Mouse (Mus musculus): Measurements from ENCODE around the gene Dph1. TPM values are rescaled to one million over a fixed set of nuclear protein-coding genes. Genes with fewer than 3 reads are reported as not detected.
A peak's percentile ranks its signal among the peaks of the same experiment; 100 is the strongest.

Gene Dph1
- polyA plus RNA-seq, 1 experiment from 2014 or later: 20.7 TPM

GRCm38 (mm10) chr11:75197956-75198355 is 6.9 kb upstream of the Dph1 start:
- peaks cover 43% of the 10 kb centered on the region for H3K27me3 ChIP-seq (ENCODE audit: control insufficient read depth, insufficient read depth, low read length)
- WGBS: 47% methylated on average over 7 of the region's 7 CpGs
- no peak for ATAC-seq (ENCODE audit: insufficient read depth, low FRiP score)

DNA sequence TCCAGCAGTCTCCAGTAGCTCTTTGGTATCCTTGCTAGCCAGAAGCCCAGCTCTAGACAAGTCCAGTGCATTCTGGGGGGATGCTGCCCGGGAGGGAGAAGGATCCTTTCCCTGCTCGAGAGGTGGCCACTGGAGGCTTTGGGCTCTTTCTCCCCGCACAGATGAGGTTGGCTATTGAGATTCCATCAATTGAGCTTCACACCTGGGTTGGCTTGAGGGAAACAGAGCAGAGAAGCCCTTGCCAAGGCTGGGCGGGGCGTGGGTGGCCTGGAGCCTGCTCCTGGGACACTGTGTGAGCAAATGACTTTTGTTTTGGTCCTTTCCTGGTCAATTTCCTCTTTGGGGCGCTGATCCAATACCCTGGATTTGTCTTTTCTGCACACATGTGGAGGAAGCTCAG is 5.1 kb upstream of the Dph1 start:
- Histone ChIP-seq H3K9me3 (replicated peaks; ENCODE audit: control insufficient read depth, low read length) (no peaks in the 10 kb centered on the region), H3K36me3 (ENCODE audit: control insufficient read depth, insufficient read depth, low read length) (no peaks in the 10 kb centered on the region), H3K9ac (ENCODE audit: low read length) (no peak overlapping the region), H3K4me2 (ENCODE audit: low read depth, low read length) (no peak overlapping the region), H3K27ac (ENCODE audit: low read length) (no peak overlapping the region), H3K4me1 (ENCODE audit: control insufficient read depth, insufficient read depth, low read length) (peaks cover 15% of the 10 kb centered on the region), H3K27me3 (ENCODE audit: control insufficient read depth, insufficient read depth, low read length) (peaks cover 43% of the 10 kb centered on the region), H3K4me3 (replicated peaks; ENCODE audit: low read length) (no peak overlapping the region)
- ATAC-seq (ENCODE audit: insufficient read depth, low FRiP score): no peak
- 74% methylated on average over 6 of the region's 6 CpGs for WGBS

More at GRCm38 (mm10) chr11:75197956-75198355, 6.9 kb upstream of the Dph1 start:
- no peak overlapping the region for H3K4me2 ChIP-seq (ENCODE audit: low read depth, low read length)
- no peak overlapping the region for H3K27ac ChIP-seq (ENCODE audit: low read length)
- H3K4me1 ChIP-seq (ENCODE audit: control insufficient read depth, insufficient read depth, low read length): peaks cover 17% of the 10 kb centered on the region
- H3K9ac ChIP-seq (ENCODE audit: low read length): no peak overlapping the region
- no peaks in the 10 kb centered on the region for H3K36me3 ChIP-seq (ENCODE audit: control insufficient read depth, insufficient read depth, low read length)
- no peak overlapping the region for H3K4me3 ChIP-seq (replicated peaks; ENCODE audit: low read length)
- no peaks in the 10 kb centered on the region for H3K9me3 ChIP-seq (replicated peaks; ENCODE audit: control insufficient read depth, low read length)

- H3K9me3 ChIP-seq (replicated peaks; ENCODE audit: control insufficient read depth, low read length): no peaks in the 10 kb centered on the region
- peak overlapping the region; percentile 55 for H3K4me3 ChIP-seq (replicated peaks; ENCODE audit: low read length)
- H3K27me3 ChIP-seq (ENCODE audit: control insufficient read depth, insufficient read depth, low read length): peaks cover 43% of the 10 kb centered on the region
- WGBS: under 1% methylated on average over 39 of the region's 39 CpGs
- H3K27ac ChIP-seq (ENCODE audit: low read length): no peak overlapping the region
- peak overlapping the region; percentile 90 for H3K4me2 ChIP-seq (ENCODE audit: low read depth, low read length)
- no peak for ATAC-seq (ENCODE audit: insufficient read depth, low FRiP score)
- H3K36me3 ChIP-seq (ENCODE audit: control insufficient read depth, insufficient read depth, low read length): no peaks in the 10 kb centered on the region
- no peak overlapping the region for H3K9ac ChIP-seq (ENCODE audit: low read length)
- H3K4me1 ChIP-seq (ENCODE audit: control insufficient read depth, insufficient read depth, low read length): peaks cover 15% of the 10 kb centered on the region
These were observed 3.9 kb upstream of the Dph1 start for GRCm38 (mm10) chr11:75194850-75195461.

DNA sequence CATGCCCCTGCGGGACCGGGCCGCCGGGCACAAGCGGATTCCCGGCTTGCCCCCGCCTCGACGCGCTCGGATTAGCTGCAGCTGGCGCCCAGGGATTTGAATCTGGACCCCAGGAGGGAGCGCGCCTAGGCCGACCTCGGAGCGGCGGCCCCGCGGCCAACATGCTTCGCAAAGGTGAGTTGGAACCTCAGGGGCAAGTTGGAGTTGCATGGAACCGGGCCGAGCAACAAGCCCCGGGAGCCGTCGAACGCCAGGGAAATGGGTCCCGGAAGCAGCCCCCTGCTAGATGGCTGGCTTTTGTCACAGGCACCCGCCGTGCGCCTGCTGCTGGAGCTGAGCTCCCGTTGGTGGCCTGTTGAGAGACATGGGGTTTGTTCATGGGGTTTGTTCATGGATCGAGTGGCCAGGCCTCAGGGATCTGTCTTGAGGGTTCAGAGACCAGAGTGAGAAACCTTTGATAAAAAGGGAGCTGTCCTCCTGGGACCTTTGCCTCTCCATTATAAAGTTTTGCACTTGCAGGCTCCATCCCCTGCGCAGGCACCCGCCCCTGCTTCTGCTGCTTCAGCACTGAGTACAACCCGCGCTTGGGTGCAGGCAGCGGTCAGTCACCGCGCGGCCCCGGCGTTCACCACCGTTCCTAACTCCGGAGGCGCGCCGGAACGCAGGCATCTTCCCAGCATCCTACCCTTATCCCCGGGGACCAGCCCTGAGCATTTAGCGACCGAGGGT is 3.2 kb upstream of the Dph1 start:
- H3K4me3 ChIP-seq (replicated peaks; ENCODE audit: low read length): peak overlapping the region; percentile 55
- ATAC-seq (ENCODE audit: insufficient read depth, low FRiP score): no peak

DNA sequence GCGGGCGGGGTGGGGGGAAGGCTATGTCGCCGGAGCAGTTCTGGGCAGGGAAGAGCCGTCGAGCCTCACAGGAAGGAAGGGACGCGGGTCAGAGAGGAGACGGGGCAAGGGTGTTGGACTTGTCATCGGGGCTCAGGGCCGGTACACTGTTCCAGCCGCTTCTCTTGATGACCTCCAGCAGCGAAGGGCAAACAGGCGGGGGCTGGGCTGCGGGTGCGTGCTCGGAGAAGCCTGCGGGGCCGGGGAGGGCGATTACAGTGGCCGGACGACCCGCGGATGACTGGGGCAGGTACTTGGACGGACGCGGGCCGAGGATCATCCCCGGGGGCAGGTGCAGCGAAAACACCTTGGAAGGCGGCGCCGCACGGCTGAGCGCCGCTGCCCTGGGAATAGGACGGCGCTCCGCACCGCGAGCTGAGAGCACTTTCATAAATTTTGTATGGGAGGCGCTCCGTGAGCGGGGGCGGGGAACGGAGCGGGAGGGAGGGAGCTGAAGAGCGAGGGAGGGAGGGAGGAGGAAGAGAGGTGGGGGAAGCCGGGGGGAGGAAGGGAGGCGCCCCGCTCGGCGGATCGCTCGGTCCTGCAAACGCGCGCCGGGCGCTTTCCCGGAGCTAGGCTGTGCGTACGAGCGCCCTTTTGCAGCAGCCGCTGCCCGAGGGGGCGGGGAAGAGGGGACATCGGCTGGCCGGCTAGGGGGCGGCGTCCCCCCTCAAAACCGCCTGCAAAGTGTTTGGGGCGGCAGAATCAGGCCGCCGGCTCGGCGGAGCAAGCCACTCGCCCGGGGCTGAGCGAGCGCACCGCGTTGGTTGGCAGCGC is 2.4 kb upstream of the Dph1 start, which contains the start of gene Rtn4rl1:
Gene Rtn4rl1 (plus strand): TSS at position 528 of the 816 bp plus-strand sequence.
- ATAC-seq (ENCODE audit: insufficient read depth, low FRiP score): 0 out of 2 replicates have a peak, but pooled peaks have one; percentile 16
- Histone ChIP-seq H3K9ac (ENCODE audit: low read length) (peak within 1 kb of the TSS; percentile 66), H3K4me3 (replicated peaks; ENCODE audit: low read length) (peak within 1 kb of the TSS; percentile 55), H3K4me1 (ENCODE audit: control insufficient read depth, insufficient read depth, low read length) (peaks cover 19% of the 10 kb centered on the region), H3K4me2 (ENCODE audit: low read depth, low read length) (peak within 1 kb of the TSS; percentile 90), H3K27ac (ENCODE audit: low read length) (no peak within 1 kb of the TSS), H3K9me3 (replicated peaks; ENCODE audit: control insufficient read depth, low read length) (no peaks in the 10 kb centered on the region), H3K36me3 (ENCODE audit: control insufficient read depth, insufficient read depth, low read length) (no peaks in the 10 kb centered on the region), H3K27me3 (ENCODE audit: control insufficient read depth, insufficient read depth, low read length) (peaks cover 40% of the 10 kb centered on the region)
- WGBS: under 1% methylated on average over 80 of the region's 84 CpGs

More for the DNA sequence above, 3.2 kb upstream of the Dph1 start:
- Histone ChIP-seq H3K27ac (ENCODE audit: low read length) (no peak overlapping the region), H3K4me2 (ENCODE audit: low read depth, low read length) (peak overlapping the region; percentile 90), H3K9ac (ENCODE audit: low read length) (peak overlapping the region; percentile 66), H3K4me1 (ENCODE audit: control insufficient read depth, insufficient read depth, low read length) (peaks cover 18% of the 10 kb centered on the region), H3K27me3 (ENCODE audit: control insufficient read depth, insufficient read depth, low read length) (peaks cover 41% of the 10 kb centered on the region), H3K36me3 (ENCODE audit: control insufficient read depth, insufficient read depth, low read length) (no peaks in the 10 kb centered on the region), H3K9me3 (replicated peaks; ENCODE audit: control insufficient read depth, low read length) (no peaks in the 10 kb centered on the region)
- WGBS: under 1% methylated on average over 52 of the region's 52 CpGs

DNA sequence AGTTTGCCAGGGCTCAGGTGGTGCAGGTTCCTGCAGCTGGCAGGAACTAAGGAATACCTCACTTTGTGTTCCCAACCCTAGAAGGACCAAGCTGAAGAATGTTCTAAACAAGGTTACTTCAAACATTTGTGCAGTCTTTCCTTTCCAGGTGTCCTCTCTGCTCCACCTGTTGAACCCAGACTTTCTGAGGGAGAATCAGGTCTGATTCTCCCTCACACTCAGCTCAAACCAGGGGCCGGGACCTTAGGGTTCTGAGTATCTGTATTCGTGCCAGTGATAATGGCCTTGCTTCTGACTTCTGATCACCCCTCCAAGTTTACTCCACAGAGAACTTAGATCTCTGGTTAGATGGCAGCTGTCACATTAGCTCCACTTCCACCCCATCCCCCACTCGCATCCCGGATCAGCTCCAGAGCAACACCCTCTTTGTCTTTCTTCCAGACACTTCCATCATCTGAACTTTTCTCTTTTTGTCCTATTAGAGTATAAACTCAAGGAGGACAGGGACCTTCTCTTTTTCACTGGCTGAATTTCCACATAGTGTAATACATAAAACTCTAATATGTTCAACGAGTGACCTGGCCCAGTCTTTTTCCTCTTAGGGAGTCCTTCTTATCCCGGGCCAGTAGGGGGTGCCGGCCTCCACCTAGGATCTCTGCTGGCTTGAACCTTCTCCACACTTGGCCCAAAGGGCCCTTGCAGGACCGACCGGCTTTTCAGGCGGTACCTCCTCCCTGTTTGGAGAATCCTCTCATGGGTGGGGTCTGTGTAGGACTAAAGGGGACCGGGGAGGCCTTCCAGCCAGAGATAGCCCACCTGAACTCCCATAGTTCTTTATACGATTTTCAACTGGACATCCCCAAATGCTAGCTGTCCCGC is 1.5 kb upstream of the Dph1 start:
- no peak overlapping the region for H3K27ac ChIP-seq (ENCODE audit: low read length)
- peaks cover 19% of the 10 kb centered on the region for H3K4me1 ChIP-seq (ENCODE audit: control insufficient read depth, insufficient read depth, low read length)
- peak; percentile 49 for ATAC-seq (ENCODE audit: insufficient read depth, low FRiP score)
- peaks cover 40% of the 10 kb centered on the region for H3K27me3 ChIP-seq (ENCODE audit: control insufficient read depth, insufficient read depth, low read length)
- 23% methylated on average over 13 of the region's 13 CpGs for WGBS
- peak overlapping the region; percentile 90 for H3K4me2 ChIP-seq (ENCODE audit: low read depth, low read length)
- peak overlapping the region; percentile 55 for H3K4me3 ChIP-seq (replicated peaks; ENCODE audit: low read length)
- no peaks in the 10 kb centered on the region for H3K9me3 ChIP-seq (replicated peaks; ENCODE audit: control insufficient read depth, low read length)
- H3K36me3 ChIP-seq (ENCODE audit: control insufficient read depth, insufficient read depth, low read length): no peaks in the 10 kb centered on the region
- H3K9ac ChIP-seq (ENCODE audit: low read length): peak overlapping the region; percentile 66; the same call in 1 of the 2 replicates

DNA sequence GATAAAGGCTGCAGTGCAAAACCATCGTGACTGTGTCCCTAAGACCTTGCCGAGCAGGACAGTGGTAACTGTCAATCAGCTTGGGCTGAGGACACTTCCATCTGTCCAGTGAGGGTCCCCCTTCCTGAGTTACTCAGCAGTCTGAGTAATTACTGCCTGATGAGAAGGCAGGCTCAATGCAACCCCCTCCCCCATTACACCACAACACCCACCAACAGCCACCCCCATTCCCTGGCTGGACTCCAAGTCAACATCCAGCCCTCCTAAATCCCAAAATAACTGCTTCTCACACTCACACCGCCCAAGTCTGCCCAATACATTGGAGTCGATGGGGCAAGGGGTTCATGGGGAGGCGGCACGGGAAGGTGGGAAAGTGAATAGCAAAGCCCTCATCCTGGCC is 800 bp upstream of the Dph1 start:
- H3K36me3 ChIP-seq (ENCODE audit: control insufficient read depth, insufficient read depth, low read length): no peaks in the 10 kb centered on the region
- WGBS: 63% methylated on average over 6 of the region's 6 CpGs
- H3K27me3 ChIP-seq (ENCODE audit: control insufficient read depth, insufficient read depth, low read length): peaks cover 36% of the 10 kb centered on the region
- H3K9me3 ChIP-seq (replicated peaks; ENCODE audit: control insufficient read depth, low read length): no peaks in the 10 kb centered on the region
- H3K4me3 ChIP-seq (replicated peaks; ENCODE audit: low read length): no peak overlapping the region
- no peak overlapping the region for H3K27ac ChIP-seq (ENCODE audit: low read length)
- no peak overlapping the region for H3K4me2 ChIP-seq (ENCODE audit: low read depth, low read length)
- no peak for ATAC-seq (ENCODE audit: insufficient read depth, low FRiP score)
- H3K9ac ChIP-seq (ENCODE audit: low read length): no peak overlapping the region
- H3K4me1 ChIP-seq (ENCODE audit: control insufficient read depth, insufficient read depth, low read length): peaks cover 19% of the 10 kb centered on the region

- peak overlapping the region; percentile 56; the same call in 1 of the 2 replicates for H3K27ac ChIP-seq (ENCODE audit: low read length)
- H3K4me3 ChIP-seq (replicated peaks; ENCODE audit: low read length): peak overlapping the region; percentile 71
- no peaks in the 10 kb centered on the region for H3K9me3 ChIP-seq (replicated peaks; ENCODE audit: control insufficient read depth, low read length)
- peaks cover 19% of the 10 kb centered on the region for H3K4me1 ChIP-seq (ENCODE audit: control insufficient read depth, insufficient read depth, low read length)
- H3K27me3 ChIP-seq (ENCODE audit: control insufficient read depth, insufficient read depth, low read length): peaks cover 21% of the 10 kb centered on the region
- H3K4me2 ChIP-seq (ENCODE audit: low read depth, low read length): peak overlapping the region; percentile 74
- 0% methylated on average over 24 of the region's 24 CpGs for WGBS
- no peaks in the 10 kb centered on the region for H3K36me3 ChIP-seq (ENCODE audit: control insufficient read depth, insufficient read depth, low read length)
- ATAC-seq (ENCODE audit: insufficient read depth, low FRiP score): peak; percentile 84
- H3K9ac ChIP-seq (ENCODE audit: low read length): peak overlapping the region; percentile 74
These were observed 693 bp downstream of the Dph1 start for GRCm38 (mm10) chr11:75190371-75190724.
